Mouse (Mus musculus) lung, adult 18-20 months (tissue): ENCODE measurements at regions not wholly inside any gene's neighbourhood (a gene's known extent, or its start where the extent isn't known, plus 50 kb on each side); places are given as distances from the start of the nearest gene placed in this dataset.
A peak's percentile ranks its signal among the peaks of the same experiment; 100 is the strongest.

ENCODE experiments used
- DNase-seq, 2 experiments: peaks; one replicate each; pipeline ENCODE4 v3.0.0; 2022; ENCODE audit warnings: mixed read lengths in 2 of 2

DNA sequence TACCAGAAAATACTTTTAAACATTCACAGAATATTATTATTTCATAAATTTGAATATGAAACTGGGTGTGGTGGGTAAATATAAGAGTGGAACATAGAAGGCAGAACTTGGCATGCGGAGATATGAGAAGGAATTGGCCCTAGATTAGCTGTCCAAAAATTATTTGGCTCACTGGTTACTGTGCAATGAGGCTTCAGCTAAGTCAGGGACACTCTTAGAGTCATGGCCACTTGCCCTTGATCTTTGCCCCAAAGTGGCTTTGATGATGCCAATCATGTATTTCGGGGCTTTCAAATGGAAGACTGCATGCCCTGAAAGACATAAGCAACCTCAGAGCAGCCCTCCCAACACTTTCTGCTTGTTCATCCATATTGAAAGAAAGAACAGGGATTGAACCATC is 76.9 kb downstream of the Pxdc1 start:
- DNase-seq = no peak

DNA sequence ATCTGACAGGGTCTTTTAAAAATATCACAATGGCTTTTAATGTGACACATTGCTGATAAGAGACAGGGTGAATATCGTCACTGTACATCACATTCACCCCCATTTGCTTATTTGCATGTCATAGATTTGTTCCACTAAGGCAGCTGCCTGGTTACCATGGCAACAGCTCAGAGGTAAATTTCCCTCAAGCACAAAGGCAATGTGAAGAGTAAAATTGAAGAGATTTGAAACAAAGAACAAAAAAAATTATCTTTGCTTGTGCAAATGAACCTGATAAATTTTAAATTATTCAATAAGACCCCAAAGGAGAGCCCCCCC is 77.3 kb downstream of the Pxdc1 start:
- DNase-seq = no peak

DNA sequence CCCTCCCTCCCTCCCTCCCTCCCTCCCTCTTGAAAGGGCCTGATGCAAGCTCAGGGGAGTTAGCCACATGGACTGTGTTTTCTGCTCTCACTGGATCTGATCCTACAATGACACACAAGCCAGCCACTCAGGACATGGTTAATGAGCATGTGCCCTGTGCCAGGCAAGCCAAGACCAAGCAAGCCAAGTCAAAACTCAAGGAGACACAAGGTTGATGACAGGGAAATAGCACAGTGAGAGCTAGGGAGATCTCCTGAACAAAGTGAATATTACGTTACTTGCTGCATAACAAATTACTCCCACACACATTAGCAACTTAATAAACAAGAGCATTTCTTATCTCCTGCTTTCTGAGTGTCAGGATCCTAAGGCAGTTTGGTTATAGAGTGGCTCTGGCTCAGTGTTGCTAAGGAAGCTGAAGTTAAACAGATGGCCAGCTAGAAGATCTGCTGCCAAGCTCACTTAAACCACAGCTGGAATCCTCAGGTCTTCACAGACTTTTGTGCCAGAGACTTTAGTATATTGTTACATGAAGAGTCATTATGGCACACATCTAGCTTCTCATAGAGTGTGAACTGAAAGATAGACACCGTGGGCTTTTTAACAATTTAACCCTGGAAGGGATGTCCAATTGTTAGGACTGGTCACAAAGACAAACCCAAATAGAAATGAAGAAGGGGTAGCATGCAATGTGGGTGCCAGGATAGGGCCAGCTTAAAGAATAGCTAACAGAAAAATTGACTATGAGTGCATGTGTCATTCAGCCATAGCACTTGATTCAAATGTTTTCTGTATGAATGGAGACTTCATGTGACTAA is 77.9 kb downstream of the Pxdc1 start:
- no peak for DNase-seq

DNA sequence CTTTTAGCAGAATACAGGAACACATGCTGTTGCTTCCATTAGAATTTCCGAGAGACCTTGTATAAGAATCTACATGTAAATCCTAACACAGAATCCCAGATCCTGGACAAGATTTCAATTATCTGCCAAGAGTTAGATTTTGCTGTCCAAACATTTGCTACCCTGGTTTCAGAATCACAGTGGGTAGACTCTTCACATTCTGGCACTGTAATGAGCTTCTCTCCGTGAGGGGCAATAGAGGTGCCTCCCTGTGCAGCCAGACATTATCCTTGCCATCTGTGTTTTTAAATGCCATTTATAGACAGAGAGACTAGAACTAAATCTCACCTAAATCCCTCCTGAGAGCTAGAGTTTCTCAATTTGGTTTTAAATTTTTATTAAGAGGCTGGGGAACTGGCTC is 84.0 kb downstream of the Pxdc1 start:
- no peak for DNase-seq

DNA sequence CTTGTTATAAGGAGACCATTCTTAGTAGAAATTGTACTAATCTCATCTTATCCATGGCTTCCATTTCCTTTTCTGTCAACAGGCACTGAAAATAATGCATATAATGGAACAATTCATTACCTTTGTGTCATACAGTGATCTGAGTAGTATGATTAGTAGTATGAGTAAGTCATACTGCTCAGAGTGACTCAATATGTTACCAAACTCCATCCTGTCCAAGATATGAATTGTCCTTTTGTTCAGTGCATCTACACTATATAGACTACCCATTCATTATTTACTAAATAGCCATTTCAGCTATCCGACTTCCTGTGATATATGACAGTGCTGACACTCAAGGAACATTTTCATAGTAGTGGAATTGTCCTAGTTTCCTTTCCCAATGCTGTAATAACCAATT is 86.6 kb downstream of the Pxdc1 start:
- no peak for DNase-seq

DNA sequence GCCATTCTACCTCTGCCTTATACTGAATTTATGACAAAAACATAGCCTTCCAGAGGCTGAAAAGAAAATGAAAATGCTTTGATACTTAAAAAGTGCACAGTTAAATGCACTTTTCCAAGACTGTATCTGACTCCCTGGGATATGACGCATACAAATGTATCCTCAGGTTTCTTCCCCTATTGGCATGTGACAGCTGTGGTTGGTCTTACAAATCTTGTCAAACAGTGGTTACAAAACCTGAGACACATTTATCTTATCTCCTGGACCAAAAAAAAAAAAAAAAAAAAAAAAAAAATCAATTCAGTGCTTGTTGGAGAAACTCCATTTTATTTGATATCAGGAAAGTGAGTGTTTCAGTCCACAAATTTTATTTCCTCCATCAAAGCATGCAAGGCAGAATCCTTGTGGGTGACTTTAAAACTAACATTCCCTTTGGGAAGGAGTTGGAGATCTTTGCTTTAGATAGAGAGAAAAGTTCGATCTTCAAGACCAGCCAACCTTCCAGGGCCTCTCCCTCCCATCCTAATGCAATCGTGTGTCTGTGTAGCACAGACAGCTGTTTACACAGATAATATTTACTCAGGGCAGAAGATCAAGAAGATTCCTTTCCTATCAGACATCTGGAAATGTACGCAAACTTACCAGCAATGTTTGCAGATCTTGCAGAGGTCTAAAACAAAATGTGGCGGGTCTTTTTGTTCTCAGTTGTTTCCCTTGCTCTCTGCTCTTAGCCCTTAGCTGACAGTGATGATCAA is 103.0 kb downstream of the Pxdc1 start:
- DNase-seq = no peak

DNA sequence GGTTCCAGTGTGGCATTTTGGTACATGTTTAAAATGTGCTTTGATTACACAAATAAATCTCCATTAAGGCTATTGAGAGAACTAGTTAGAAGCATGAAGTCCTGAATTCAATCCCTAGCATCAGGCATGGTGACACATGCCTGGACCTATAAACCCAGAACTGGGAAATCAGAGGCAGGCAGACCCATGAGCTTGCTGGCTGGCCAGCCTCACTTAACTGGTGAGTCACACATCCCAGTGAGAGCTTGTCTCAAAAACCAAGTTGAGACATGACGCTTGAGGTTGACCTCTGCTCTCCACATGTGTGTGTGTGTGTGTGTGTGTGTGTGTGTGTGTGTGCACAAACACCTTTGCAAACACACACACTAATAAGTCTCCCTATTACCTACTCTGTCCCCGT is 112.6 kb downstream of the Pxdc1 start:
- DNase-seq = no peak

DNA sequence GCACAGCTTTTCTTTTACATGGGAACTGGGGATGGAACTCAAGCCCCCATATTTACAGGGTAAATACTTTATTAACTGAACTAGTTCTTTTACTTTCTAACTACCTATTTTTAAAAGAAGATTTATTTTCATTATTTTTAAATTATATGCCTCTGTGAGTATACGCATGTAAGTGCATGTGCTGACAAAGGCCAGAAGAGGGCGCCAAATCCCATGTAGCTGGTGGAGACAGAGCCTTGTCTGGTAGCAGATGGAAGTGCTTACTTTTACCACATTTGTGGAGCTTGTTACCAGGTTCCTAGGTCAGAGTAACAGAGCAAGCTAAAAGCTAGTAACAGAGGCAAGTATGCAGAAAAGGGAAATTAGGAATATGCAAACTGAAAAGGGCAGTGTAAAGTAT is 119.4 kb downstream of the Pxdc1 start:
- DNase-seq = no peak

DNA sequence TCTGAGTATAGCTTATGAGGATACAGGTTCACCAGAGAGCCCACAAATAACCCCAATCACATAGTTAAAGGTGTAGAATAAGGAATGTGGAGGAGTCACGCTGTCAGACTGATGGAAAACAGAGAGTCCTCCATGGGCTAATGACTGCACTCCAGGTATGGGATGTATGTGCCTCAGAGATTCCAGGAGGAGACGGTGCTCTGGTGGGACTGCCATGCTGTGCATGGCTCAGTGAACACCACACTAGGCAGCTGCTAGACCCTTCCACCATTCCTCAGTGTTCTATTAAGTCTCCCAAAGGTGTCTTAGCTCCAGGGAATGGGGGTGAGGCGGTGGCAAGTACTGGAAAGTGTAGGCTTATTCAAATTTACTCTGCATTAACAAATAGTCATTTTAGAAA is 142.0 kb downstream of the Pxdc1 start:
- no peak for DNase-seq

DNA sequence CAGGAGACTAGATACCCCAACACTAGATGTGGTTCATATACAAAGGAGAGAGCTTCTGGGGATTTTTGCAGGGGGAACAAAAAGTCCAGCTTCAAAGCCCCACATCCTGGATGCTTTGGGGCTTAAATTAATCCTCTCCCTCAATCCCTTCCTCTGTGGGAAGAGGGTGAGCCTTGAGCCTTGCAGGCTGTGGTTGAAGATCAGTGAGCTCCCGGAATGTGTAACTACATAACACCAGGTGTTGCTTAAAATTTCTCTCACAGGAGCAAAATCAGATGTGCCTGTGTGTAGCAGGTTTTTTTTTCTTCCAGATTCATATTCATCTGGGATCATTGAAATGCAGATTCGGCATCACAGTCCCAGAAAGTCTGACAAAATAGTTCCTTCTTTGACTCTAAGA is 146.1 kb downstream of the Pxdc1 start:
- DNase-seq = no peak

DNA sequence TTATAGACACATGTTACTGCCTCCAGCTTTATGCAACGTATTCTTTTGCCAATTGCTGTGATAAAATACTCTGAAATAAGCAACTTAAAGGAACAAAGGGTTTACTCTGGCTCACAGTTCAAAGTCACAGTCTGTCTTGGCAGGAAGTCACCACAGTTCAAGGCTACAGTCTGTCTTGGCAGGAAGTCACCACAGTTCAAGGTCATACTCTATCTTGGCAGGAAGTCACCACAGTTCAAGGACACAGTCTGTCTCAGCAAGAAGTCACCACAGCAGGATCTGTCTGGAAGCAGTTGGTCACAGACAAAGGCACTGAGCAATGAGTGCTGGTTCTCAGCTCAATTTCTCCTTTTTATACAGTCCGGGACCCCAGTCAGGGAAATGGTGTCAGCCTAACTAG is 147.4 kb downstream of the Pxdc1 start:
- no peak for DNase-seq

DNA sequence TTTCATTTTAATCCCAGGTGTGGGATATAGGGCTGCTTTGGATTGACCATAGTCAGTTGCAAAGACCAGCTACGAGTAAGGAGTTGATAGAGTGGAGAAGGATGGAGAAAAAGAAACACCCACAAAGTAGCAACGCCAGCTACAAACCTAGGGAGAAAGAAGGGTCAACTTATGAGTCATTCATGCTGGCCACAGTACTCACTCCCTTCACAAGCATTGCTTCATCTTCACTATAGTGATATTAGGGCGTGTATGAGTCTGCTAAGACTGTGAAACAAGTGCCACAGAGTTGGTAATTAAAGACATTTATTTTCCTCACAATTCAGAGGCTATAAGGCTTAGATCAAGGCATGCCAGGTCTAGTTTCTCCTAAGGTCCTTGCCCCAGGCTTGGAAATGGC is 148.4 kb downstream of the Pxdc1 start:
- no peak for DNase-seq

DNA sequence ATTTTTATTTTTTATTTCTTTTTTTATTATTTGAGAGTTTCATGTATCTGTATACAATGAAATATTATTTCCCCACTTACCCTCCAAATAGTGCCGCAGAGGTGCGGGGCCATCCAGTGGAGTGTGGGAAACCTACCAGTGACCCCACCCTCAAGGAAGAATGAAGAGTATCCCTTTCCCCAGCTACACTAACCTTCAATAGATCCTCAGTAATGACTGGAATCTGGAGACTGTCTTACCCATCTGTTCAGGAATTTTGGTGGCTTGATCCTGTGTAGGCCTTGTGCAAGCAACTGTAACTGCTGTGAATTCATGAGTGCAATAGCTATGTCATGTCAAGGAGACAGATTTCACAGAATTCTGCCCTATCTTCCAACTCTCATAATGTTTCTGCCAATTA is 153.9 kb upstream of the Slc22a23 start:
- DNase-seq = no peak

DNA sequence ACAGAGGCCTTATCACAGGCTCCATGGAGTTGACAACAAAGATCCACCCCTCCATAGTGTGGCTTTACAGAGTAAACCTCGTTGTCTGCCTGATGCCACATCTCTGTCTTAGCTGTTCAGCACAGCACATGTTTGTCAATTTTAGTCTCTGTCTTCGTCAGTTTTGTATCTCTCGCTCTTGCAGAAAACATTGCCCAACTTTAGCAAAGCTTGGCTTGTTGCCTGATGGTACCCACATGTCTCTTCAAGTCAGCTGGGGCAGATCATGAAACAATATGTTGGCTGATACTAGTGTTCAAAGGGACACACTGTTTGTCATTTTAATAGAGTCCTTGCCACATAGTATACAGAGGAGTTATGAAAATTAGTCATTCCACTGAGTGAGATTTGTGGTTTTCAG is 152.7 kb upstream of the Slc22a23 start:
- DNase-seq = no peak

DNA sequence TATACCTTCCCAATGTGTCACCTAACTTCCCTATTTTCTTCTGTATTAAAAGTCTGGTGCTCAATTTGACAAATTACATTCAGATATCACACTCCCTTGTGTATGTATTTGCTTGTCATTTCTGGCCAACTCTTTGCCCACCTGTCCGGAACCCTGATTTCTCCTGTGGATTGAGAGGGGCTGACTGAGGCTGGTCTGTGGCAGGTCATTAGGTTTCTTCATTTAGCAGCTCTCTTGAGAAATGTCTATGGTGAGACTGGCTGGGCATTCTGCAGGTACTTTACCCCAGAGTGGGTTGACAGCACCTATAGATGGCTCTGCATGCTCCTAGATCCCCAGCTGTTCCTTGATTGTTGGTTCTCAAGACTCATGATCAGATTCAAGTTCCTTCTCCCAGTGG is 139.8 kb upstream of the Slc22a23 start:
- DNase-seq = no peak

DNA sequence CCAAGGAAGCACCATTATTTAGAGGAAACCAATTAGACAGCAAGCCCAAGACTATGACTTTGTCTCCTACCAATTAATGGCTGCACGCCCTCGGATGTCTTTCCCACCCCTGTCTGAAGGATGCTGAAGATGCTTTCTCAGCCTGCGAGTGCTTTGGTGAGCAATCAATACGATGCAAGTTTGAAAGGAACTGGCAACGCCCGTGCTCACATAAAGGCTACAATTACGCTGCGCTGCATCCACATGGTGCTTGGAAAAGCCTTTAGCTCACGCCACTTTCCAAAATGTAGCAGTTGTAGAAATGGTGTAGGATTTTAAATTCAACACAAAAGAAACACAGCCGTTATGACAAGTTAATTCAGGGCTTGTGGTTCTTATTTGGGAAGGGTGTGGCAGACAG is 136.5 kb upstream of the Slc22a23 start:
- no peak for DNase-seq

DNA sequence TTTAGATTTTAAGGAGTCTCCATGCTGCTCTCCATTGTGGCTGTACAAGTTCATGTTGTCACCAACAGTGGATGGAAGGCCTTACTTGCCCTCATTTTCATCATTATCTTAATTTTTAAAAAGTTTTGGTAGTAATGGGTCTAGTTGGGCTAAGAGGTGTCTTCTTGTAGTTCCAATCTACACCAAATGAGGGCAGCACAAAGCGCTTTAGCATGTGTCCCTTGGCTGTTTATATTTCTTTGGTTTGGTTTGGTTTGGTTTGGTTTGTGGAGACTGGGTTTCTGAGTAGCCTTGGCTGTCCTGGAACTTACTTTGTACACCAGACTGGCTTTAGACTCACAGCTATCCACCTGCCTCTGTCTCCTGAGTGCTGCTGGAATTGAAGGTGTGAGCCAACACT is 125.4 kb upstream of the Slc22a23 start:
- no peak for DNase-seq

DNA sequence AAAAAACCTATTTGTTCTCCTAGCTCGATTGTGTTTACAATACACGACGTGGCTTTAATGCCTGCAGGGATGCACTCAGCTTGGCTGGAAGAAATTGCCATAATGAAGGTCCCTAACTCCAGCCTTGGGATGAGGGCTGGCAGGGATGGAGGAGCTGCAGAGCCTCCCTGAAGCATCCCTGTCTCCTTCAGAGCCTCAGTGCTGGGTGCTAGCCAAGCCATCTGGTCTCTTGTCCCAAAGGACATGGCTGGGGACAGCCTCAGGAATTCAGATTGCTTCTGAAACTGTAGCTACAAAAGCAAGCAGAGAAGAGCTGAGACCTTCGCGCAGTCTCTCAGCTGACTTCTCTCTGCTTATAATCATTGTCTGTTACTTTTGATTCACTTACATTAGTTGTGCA is 124.6 kb upstream of the Slc22a23 start:
- DNase-seq = no peak

DNA sequence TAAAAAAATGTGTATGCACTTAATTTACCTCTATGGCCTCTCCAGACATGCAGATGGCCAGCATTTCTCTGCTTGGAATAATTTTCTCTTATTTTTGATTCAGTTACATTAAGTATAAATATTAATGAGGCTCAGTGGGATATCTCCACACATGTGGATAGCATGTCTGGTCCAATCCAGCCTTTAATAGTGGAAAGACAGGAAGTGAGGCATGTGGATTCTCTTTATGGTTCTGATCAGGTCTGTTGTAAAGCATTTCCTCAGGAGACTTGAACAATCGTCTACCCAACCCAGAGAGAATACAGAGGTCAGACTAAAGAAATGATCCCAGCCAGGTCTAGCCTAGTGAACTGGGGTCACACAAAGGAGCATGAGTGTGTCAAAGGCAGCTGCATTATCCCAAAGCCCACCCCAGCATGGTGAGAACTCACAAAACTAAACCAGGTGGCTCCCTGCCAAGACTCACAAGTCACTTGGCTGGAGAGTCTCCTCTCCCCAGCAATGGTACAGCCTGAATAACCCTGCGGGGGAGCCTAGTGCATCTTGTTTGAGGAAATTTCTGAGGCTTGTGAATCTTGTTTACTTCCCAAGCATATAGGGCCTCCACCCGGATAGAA is 123.3 kb upstream of the Slc22a23 start:
- DNase-seq = no peak

DNA sequence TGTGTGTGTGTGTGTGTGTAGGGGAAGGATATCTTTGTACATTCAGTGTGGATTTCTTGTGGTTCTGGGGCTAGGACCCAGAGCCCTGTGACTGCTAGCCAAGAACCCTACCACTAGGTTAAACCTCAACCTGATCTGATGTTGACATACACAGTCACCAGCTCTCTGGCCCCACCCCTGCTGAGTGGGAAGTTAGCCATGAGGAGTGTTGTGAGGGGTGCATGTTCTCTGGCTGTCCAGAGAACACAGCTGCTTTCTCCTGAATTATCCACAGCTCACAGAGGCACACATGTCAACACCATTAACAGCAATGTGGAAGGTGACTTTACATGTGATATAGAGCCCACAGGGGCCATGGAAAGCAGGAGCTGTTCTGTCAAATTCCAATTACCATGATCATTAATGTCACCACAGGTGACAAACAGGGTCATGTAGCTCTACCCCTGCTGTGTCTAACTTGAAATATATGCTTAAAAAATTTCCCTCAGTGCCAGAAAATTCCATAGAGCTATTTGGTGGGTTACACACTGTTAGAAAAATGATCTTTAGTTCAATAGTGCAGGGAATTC is 121.0 kb upstream of the Slc22a23 start:
- DNase-seq = no peak

DNA sequence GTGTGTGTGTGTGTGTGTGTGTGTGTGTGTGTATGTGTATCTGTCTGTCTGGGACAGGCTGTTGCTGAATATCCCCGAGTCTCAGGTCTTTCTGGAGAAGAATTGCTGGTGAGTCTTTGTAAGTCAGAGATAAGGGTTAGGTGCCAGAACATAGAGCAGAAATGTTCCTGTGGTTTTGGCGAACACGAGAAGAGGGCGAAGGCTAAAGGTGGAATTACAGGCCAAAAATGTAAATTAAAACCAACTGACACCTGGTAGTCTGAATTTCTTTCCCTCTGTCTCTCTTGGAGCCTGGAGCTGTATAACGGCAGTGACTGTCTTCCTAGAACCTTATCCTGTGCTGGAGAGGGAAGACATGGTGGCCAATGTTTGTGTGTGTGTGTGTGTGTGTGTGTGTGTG is 120.5 kb upstream of the Slc22a23 start:
- DNase-seq = no peak

DNA sequence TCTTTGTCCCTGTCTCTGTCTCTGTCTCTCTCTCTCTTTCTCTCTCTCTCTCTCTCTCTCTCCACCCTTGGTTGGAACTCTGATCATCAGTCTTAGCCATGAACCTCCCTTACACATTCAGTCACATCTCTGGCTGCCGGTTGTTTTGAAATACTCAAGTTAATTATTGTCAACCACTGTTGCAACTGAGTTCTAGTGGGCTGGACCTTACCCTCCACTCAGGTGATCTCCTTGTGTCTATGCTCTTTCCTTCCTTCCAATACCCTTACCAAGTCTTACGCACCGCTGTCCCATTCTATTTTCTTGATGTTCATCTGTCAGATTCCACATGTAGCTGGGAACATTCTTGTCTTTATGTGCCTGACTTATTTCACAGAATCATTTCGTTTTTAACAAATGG is 119.2 kb upstream of the Slc22a23 start:
- peak in 1 of 2 experiments; percentile 12 for DNase-seq

DNA sequence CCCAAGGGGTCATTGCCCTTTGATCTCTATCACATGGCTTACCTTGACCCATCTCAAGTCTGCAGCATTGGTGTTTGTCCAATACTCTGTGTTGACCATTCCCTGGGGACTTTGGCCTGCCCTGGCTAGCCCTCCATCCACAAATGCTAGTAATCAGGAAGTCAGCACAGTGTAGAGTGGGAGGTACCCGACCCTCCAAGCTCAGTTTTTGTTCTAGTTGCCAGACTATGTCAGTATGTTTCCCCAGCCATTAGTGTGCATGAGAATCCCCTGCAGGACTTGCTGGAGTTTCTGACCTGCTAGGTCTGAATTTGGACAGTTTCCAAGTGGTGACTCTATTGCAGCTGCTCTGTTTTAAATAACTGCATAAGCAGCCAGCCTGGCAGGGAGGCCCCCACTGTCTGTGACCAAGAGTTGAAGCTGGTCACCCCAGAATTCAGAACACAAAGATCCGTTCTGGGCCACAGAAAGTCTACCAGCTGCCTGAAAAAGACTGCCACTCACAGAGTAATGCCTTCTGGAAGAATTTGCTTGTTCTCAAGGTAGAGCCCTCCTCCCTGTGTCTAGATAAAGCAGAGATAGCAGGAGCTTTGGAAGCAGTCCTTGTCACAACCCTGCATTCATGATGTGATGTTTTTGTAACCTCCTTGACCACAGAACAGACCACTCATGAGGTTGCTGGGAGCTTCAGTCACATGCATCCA is 118.0 kb upstream of the Slc22a23 start:
- no peak for DNase-seq
